Mouse (Mus musculus) forebrain, embryonic 11.5 days (tissue): ENCODE measurements at regions not wholly inside any gene's neighbourhood (a gene's known extent, or its start where the extent isn't known, plus 50 kb on each side); places are given as distances from the start of the nearest gene placed in this dataset.

Experiments
- ATAC-seq: fragments of 200-750 bp; cut with Nextera tagmentation; replicated peaks from 2 replicates; pipeline ENCODE4 v1.8.0; 2017; ENCODE audit warnings: moderate TSS enrichment; ENCODE audit not compliant: low FRiP score
- DNase-seq: peaks from one replicate; pipeline ENCODE4 v3.0.0-alpha.2; 2017; ENCODE audit warnings: low spot score
- H3K27ac ChIP-seq: fragments of 300-500 bp; sonication (generic); 2 replicates; pipeline ENCODE4 v1.5.1; 2014; ENCODE audit warnings: low read depth, low read length
- H3K27me3 ChIP-seq: fragments of 300-500 bp; sonication (generic); 2 replicates; pipeline ENCODE4 v1.6.1; 2014; ENCODE audit warnings: mild to moderate bottlenecking, low read length, mixed read lengths; ENCODE audit not compliant: control insufficient read depth, insufficient read depth
- H3K36me3 ChIP-seq: fragments of 300-500 bp; sonication (generic); 2 replicates; pipeline ENCODE4 v1.6.1; 2014; ENCODE audit warnings: mild to moderate bottlenecking, low read length, moderate library complexity, mixed read lengths; ENCODE audit not compliant: control insufficient read depth, insufficient read depth
- H3K4me1 ChIP-seq: fragments of 300-500 bp; sonication (generic); replicated peaks from 2 replicates; pipeline ENCODE4 v1.6.1; 2014; ENCODE audit warnings: low read length, mixed read lengths; ENCODE audit not compliant: control insufficient read depth, insufficient read depth
- H3K4me2 ChIP-seq: fragments of 300-500 bp; sonication (generic); 2 replicates; pipeline ENCODE4 v1.6.1; 2014; ENCODE audit warnings: low read depth, mild to moderate bottlenecking, low read length, moderate library complexity, mixed read lengths; ENCODE audit not compliant: severe bottlenecking
- H3K4me3 ChIP-seq: fragments of 300-500 bp; sonication (generic); 2 replicates; pipeline ENCODE4 v1.5.1; 2014; ENCODE audit warnings: low read depth, low read length
- H3K9ac ChIP-seq: fragments of 300-500 bp; sonication (generic); 2 replicates; pipeline ENCODE4 v1.6.1; 2014; ENCODE audit warnings: low read length
- H3K9me3 ChIP-seq: fragments of 300-500 bp; sonication (generic); 2 replicates; pipeline ENCODE4 v1.6.1; 2016; ENCODE audit warnings: low read length, mixed read lengths; ENCODE audit not compliant: control insufficient read depth
- WGBS: fragments of 180-500 bp; shearing (Covaris S2); extraction: QIAGEN DNeasy Blood & Tissue Kit; methylation state at CpG from one replicate; pipeline ENCODE4 v1.1.7; 2014; 5-methylcytosine and 5-hydroxymethylcytosine counted together

DNA sequence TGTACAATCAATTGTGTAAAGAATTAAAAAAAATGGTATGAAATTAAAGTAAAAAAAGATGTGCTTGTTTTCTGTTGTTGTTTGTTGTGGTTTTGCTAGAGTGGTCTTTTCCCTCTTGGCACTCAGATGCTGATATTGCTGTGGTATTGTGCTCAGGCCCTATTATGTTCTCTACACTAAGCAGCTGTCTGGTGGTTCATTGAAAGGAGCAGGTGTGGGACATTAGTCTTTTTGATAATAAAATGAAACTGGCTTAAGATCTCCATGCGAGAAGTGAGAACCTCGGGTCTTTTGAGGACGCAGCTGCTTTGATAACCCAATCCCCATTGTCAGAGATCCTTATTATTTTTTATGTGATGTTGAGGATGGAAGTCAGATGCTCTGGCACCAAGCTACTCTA lies 155.4 kb upstream of the 4930583I09Rik start:
- Histone ChIP-seq H3K9ac (no peak overlapping the region), H3K9me3 (no peaks in the 10 kb centered on the region; the same call in 1 of the 2 replicates), H3K27ac (no peak overlapping the region), H3K4me3 (no peak overlapping the region), H3K36me3 (no peaks in the 10 kb centered on the region), H3K4me1 (no peaks in the 10 kb centered on the region), H3K4me2 (no peak overlapping the region), H3K27me3 (no peaks in the 10 kb centered on the region)
- DNase-seq (no peak), ATAC-seq (no peak)
- WGBS = 71% methylated on average over 3 of the region's 3 CpGs

DNA sequence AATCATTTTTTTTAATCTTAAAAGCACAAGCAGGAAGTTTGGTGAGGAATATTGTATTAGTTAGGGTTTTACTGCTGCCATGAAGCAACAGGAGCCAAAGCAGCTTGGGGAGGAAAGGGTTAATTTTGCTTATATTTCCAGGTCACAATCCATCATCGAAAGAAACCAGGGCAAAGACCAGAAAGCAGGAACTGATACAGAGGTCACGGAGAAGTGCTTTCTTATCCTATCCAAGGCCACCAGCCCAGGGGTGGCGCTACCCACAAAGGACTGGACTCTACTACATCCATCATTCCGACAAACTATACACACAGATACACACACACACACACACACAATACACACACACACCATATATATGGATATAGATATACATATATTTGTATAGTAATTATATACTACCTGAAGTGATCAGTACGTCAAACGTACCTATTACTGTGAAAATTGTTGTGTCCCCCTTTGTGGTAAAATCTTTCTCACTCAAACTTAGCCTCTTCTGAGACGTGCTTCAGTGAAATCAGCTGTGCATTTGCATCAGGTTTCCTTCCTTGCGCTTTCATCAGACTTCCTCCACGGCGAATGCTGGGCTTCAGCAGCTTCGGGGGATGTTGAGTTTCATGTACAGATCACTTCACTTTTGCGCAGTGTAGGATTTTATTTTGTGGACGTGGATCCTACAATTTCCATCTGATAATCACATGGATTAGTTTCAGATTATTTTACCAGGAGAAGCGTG lies 148.6 kb upstream of the 4930583I09Rik start:
- no peak overlapping the region for H3K9ac ChIP-seq
- no peak for DNase-seq
- H3K27me3 ChIP-seq = no peaks in the 10 kb centered on the region
- H3K4me2 ChIP-seq = no peak overlapping the region
- no peak overlapping the region for H3K4me3 ChIP-seq
- H3K27ac ChIP-seq = no peak overlapping the region
- 84% methylated on average over 14 of the region's 14 CpGs for WGBS
- no peaks in the 10 kb centered on the region for H3K4me1 ChIP-seq
- no peaks in the 10 kb centered on the region for H3K9me3 ChIP-seq
- no peak for ATAC-seq
- no peaks in the 10 kb centered on the region for H3K36me3 ChIP-seq

DNA sequence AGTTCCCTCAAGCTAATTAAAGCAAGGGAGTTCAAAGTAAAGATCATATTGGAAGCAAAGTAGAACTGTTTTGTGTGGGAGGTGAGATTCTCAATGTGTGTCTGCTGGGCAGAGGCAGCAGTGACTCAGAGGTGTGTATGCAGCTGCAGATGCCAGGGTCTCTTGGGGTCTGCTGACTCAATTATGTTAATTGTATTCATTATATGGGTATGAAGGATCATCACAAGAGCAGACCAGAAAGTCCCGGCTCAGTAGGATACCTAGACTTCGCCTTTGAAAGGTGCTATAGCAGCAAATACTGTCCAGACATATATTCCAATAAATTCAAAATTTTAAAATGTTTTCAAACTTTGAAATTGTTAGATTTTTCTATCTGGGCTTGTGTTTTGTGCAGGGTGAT lies 147.6 kb upstream of the 4930583I09Rik start:
- Histone ChIP-seq H3K27me3 (no peaks in the 10 kb centered on the region), H3K27ac (no peak overlapping the region), H3K9me3 (no peaks in the 10 kb centered on the region), H3K36me3 (no peaks in the 10 kb centered on the region), H3K4me2 (no peak overlapping the region), H3K4me3 (no peak overlapping the region), H3K4me1 (no peaks in the 10 kb centered on the region), H3K9ac (no peak overlapping the region)
- 80% methylated on average over 2 of the region's 2 CpGs for WGBS
- ATAC-seq (0 out of 2 replicates have a peak, but pooled peaks have one; percentile 21), DNase-seq (no peak)

DNA sequence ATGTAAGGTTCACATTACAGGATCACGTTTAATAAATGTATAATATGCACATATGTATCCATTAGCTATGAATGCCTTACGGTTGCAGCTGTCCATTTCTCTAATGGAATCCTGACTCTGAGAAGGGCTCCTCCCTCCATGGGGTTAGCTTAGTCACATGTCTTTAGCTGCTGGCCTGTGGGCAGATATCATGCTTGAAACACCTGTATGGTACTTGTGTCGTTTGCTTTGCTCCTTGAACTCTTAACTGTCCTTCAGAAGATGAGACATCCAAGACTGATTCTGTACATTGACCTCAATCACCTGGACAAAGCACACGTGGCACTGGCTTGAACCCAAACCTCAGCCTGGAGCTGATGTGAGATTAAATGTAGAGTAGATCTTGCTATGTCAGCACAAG lies 128.3 kb upstream of the 4930583I09Rik start:
- H3K9ac ChIP-seq = no peak overlapping the region
- ATAC-seq = no peak
- H3K27ac ChIP-seq = no peak overlapping the region
- no peaks in the 10 kb centered on the region for H3K9me3 ChIP-seq
- no peaks in the 10 kb centered on the region for H3K4me1 ChIP-seq
- DNase-seq = no peak
- no peak overlapping the region for H3K4me2 ChIP-seq
- WGBS = 80% methylated on average over 4 of the region's 4 CpGs
- no peak overlapping the region for H3K4me3 ChIP-seq
- no peaks in the 10 kb centered on the region for H3K36me3 ChIP-seq
- no peaks in the 10 kb centered on the region for H3K27me3 ChIP-seq

DNA sequence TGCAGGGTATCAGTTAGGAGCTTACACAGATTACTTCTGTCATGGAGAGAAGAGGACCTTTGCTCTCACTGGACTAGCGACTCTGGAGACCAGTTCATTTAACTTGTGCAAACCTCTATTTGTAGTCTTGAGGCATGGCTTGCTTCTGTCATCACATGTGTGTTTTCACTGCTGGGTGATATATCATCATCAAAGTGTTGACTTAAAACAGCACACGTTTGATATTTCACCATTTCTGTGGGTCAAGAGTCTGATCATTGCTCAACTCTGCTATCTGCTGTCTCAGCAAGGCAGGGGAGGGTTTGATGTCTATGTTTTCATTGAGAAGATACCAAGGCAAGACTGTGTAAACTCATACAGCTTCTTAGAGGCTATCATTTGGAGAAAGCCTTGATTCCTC lies 126.0 kb upstream of the 4930583I09Rik start:
- no peaks in the 10 kb centered on the region for H3K9me3 ChIP-seq
- WGBS = 87% methylated on average over 2 of the region's 2 CpGs
- ATAC-seq = no peak

DNA sequence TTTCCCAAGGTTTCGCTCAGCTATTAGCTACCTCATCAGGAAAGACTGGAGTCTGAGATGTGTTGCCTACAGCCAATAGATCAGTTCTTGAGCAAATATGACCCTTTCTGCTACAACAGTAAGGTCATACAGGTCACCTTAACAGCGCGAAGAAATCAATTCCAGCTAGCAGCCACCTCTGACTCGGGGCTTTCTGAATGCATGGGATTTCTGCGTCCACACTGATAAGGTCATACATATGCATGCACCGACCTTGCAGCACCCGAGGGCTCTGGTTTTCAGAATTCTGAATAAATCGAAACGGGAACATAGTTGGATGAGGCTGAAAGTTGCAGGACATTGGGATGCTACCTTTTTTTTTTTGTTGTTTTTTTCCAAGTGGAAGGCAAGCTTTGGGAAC lies 121.6 kb upstream of the 4930583I09Rik start:
- no peak for DNase-seq

More for the DNA sequence above, 126.0 kb upstream of the 4930583I09Rik start:
- Histone ChIP-seq H3K4me2 (no peak overlapping the region), H3K27ac (no peak overlapping the region), H3K27me3 (no peaks in the 10 kb centered on the region), H3K4me1 (no peaks in the 10 kb centered on the region), H3K9ac (no peak overlapping the region), H3K4me3 (no peak overlapping the region), H3K36me3 (no peaks in the 10 kb centered on the region)
- DNase-seq = no peak

DNA sequence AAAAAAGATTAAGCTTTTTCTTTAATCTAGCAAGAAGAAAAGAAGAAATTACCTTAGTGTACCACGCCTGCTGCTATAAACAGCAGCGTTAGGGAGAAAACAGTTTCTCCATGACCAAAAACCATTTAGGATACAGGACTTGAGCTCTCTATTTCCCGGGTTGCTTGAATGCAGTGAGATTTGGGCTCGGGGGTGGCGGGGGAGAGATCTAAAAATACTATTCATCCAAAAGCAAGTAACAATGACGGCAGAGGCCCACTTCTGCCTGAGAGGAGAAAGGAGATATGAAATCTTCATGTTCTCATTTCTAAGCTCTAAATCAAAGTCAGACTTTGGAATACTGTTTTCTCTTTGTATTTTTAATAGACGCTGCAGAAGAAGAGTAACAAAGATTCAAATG lies 120.6 kb upstream of the 4930583I09Rik start:
- Histone ChIP-seq H3K27me3 (no peaks in the 10 kb centered on the region), H3K27ac (no peak overlapping the region), H3K4me1 (no peaks in the 10 kb centered on the region), H3K4me3 (no peak overlapping the region), H3K9me3 (no peaks in the 10 kb centered on the region), H3K9ac (no peak overlapping the region), H3K4me2 (no peak overlapping the region), H3K36me3 (no peaks in the 10 kb centered on the region)
- 85% methylated on average over 7 of the region's 7 CpGs for WGBS
- no peak for ATAC-seq
- no peak for DNase-seq

More for the DNA sequence above, 121.6 kb upstream of the 4930583I09Rik start:
- Histone ChIP-seq H3K27ac (no peak overlapping the region), H3K4me3 (no peak overlapping the region), H3K4me1 (no peaks in the 10 kb centered on the region), H3K9ac (no peak overlapping the region), H3K36me3 (no peaks in the 10 kb centered on the region), H3K27me3 (no peaks in the 10 kb centered on the region), H3K4me2 (no peak overlapping the region), H3K9me3 (no peaks in the 10 kb centered on the region)
- 81% methylated on average over 9 of the region's 9 CpGs for WGBS
- ATAC-seq = no peak

DNA sequence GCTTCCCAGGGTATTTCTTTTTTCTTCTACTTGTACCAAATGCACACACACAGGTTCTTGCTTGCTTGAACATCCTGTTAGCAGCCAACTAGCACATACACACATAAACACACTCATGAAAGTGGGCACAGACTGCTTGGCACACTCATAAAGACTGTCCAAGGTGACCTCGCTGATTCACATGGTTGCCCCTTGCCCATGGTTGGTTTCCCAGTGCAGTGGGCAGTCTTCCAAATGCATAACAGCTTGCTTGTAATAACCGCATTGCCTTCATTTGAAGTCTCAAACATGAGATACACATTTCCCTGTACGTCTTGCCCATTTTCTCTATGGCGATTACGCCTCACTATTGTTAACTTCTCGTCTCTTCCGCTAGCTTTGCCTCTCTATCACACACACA lies 117.4 kb upstream of the 4930583I09Rik start:
- Histone ChIP-seq H3K36me3 (no peaks in the 10 kb centered on the region), H3K27me3 (no peaks in the 10 kb centered on the region), H3K4me1 (no peaks in the 10 kb centered on the region), H3K27ac (no peak overlapping the region), H3K9ac (no peak overlapping the region), H3K9me3 (no peaks in the 10 kb centered on the region), H3K4me2 (no peak overlapping the region), H3K4me3 (no peak overlapping the region)
- ATAC-seq = no peak
- DNase-seq = no peak
- WGBS = 97% methylated on average over 7 of the region's 7 CpGs

DNA sequence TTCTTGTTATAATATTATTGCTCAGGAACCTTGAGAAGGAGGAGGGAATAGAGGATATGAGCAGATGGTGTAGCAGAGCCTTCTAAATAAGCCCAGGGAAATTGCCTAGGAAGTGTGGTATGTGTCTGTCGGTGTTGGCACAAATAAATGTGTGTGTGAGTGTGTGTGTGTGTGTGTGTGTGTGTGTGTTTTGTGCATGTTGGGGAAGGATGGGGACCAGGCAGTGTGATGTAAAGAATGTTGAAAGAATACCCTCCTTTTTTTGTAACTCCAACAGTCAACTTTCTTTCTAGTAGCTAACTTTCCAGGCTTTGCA lies 115.7 kb upstream of the 4930583I09Rik start:
- H3K4me1 ChIP-seq = no peaks in the 10 kb centered on the region
- H3K4me3 ChIP-seq = no peak overlapping the region
- ATAC-seq (no peak), DNase-seq (no peak)
- no peak overlapping the region for H3K9ac ChIP-seq
- H3K27me3 ChIP-seq = no peaks in the 10 kb centered on the region
- H3K4me2 ChIP-seq = no peak overlapping the region
- H3K9me3 ChIP-seq = no peaks in the 10 kb centered on the region
- 85% methylated on average over 1 of the region's 1 CpGs for WGBS
- no peaks in the 10 kb centered on the region for H3K36me3 ChIP-seq
- no peak overlapping the region for H3K27ac ChIP-seq
